Mouse (Mus musculus) stomach, postnatal 0 days (tissue): ENCODE results near the gene B230118H07Rik.

Experiments
- CTCF ChIP-seq: IDR thresholded peaks from 2 replicates; pipeline ENCODE4 v1.5.1; 2016; ENCODE audit warnings: antibody characterized with exemption, low read depth, mild to moderate bottlenecking, moderate library complexity
- EP300 ChIP-seq: optimal IDR thresholded peaks from 2 replicates; pipeline ENCODE3; 2016; ENCODE audit warnings: antibody characterized with exemption

DNA sequence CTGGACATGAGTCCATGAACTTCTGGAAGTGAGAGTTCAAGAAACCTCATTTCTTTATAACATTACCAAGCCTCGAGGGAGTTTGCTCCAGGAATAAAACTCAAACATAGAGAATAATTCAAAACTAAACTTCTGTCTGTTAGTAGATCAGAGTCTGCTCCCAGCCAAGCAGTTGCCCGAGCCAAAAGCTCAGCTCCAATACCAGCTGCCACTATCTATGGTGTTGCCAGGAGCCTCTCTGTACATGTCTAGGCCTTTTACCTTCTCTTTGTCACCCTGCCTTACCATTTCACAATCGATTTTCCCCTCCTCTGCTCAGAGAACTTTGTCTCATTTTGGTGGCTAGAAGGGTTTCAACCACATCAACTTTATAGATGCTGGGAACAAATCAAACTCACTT lies 24.2 kb upstream of the B230118H07Rik start:
- TF ChIP-seq CTCF (no peak), EP300 (no peak)
